In the genomic region with DNA sequence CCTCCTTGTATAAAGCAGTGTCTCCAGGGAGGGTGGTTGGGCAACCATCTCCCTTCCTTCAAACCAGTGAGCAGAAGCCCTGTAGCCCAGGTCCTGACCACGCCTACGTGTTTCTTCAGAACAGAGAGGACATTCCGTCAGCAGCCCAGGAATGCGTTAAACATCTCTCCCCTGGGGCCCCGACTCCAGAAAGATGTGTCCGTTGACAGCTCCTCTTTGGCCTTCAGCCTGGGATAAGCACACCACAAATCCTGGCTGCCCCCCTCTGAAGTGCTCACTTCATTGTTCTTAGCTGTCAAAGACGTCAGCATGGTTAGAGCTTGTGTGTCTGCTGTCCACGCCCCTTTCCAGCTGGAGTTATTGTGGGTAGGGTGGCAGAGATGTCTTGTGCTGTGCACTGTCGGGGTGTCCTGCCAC, we compare ENCODE assay signal across 8 mouse cellular contexts. TPM values are rescaled to one million over a fixed set of nuclear protein-coding genes. Genes with fewer than 3 reads are reported as not detected.
A peak's percentile ranks its signal among the peaks of the same experiment; 100 is the strongest.
DNase-seq lines count a peak whose midpoint lies in the region; ATAC-seq lines count a peak whose summit lies in the region.

No protein-coding gene starts in this region.

- peak overlapping the region; percentile 23; the same call in 1 of the 2 replicates for H3K4me2 ChIP-seq in intestine, embryonic 16.5 days (ENCODE audit: low read depth, low read length)

- WGBS in intestine, embryonic 16.5 days: 7% methylated on average over 9 of the region's 9 CpGs

- peaks cover 6% of the 10 kb centered on the region for H3K4me1 ChIP-seq in intestine, embryonic 16.5 days (ENCODE audit: control insufficient read depth, insufficient read depth, low read length)

- H3K4me3 ChIP-seq in intestine, embryonic 16.5 days (ENCODE audit: low read length): no peak overlapping the region

- no peaks in the 10 kb centered on the region for H3K36me3 ChIP-seq in intestine, embryonic 16.5 days (ENCODE audit: control insufficient read depth, insufficient read depth, low read length)

- H3K27me3 ChIP-seq in intestine, embryonic 16.5 days (replicated peaks; ENCODE audit: control insufficient read depth, insufficient read depth, low read length): no peaks in the 10 kb centered on the region

- no peak overlapping the region for H3K27ac ChIP-seq in intestine, embryonic 16.5 days (ENCODE audit: low read length)

- H3K9ac ChIP-seq in intestine, embryonic 16.5 days (ENCODE audit: low read depth, low read length): no peak overlapping the region

- DNase-seq in ovary, postnatal 36 days (ENCODE audit: low spot score): peak; percentile 25
- DNase-seq in ovary, postnatal 14 days (ENCODE audit: low spot score): no peak
- DNase-seq in forelimb bud, embryonic 11.5 days (ENCODE audit: low read depth, low spot score): peak; percentile 27
- DNase-seq in retina, embryonic 14.5 days (ENCODE audit: low spot score): peak; percentile 52
- DNase-seq in spleen, adult 18-20 months: no peak
- DNase-seq in testis, postnatal 14 days (ENCODE audit: low spot score): no peak
- no peak for DNase-seq in frontal cortex, postnatal 36 days (ENCODE audit: low spot score in 2 of 2)

- no peaks in the 10 kb centered on the region for H3K9me3 ChIP-seq in intestine, embryonic 16.5 days (ENCODE audit: control insufficient read depth, low read length)

- peak; percentile 56; the same call in 1 of the 2 replicates for ATAC-seq in intestine, embryonic 16.5 days

RNA-seq across cellular contexts. Expression of a gene that starts 3.9 kb away (rescaled TPM):
- polyA plus RNA-seq in intestine, embryonic 16.5 days (2015; fragmentation: Nextera tagmentation; extraction: Ambion mirVana): 2.4 TPM in 2 replicates

RNA-seq across cellular contexts. Expression of a gene that starts 49.7 kb away (rescaled TPM):
- polyA plus RNA-seq in intestine, embryonic 16.5 days (2015; fragmentation: Nextera tagmentation; extraction: Ambion mirVana): 47.5 and 51.6 TPM in 2 replicates

Comparison
In these comparisons a context has a peak if more than half of its experiments do, and no peak if none do; other contexts are left out.
1. DNase-seq: peak in ovary, postnatal 36 days (single experiment), forelimb bud, embryonic 11.5 days (single experiment) and retina, embryonic 14.5 days (single experiment); none in ovary, postnatal 14 days (single experiment), spleen, adult 18-20 months (0 of 2), testis, postnatal 14 days (single experiment) and frontal cortex, postnatal 36 days (0 of 2).